In genomic region chr2:18923098-18923649, GRCm38 (mm10) we compare ENCODE assay signal across 25 mouse cellular contexts.
DNase-seq lines count a peak whose midpoint lies in the region; ATAC-seq and TF ChIP-seq lines count a peak whose summit lies in the region.
"Had no signal": no experiment of that assay in that cellular context is flagged by ENCODE, and none has a peak within 500 bp of the region (broad histone marks: within the 10 kb centered on the region; RNA-seq: fewer than 3 reads in every experiment).

No protein-coding gene starts in this region.

- ATAC-seq in lung, postnatal 0 days = peak; percentile 41; the same call in 1 of the 2 replicates
- peak; percentile 61 for ATAC-seq in granulocyte monocyte progenitor cell, adult 5-6 weeks (replicated peaks; ENCODE audit: poor library complexity, severe bottlenecking)
- peak; percentile 30; the same call in 1 of the 2 replicates for ATAC-seq in megakaryocyte progenitor cell, adult 5-6 weeks (replicated peaks; ENCODE audit: poor library complexity)
- ATAC-seq: forebrain, embryonic 14.5 days; intestine, embryonic 16.5 days had no signal

- no peak overlapping the region for H3K4me2 ChIP-seq in lung, postnatal 0 days (replicated peaks; ENCODE audit: low read depth, low read length)
- H3K4me2 ChIP-seq: embryonic facial prominence, embryonic 12.5 days had no signal

- H3K27ac ChIP-seq in lung, postnatal 0 days (ENCODE audit: low read length) = no peak overlapping the region
- H3K27ac ChIP-seq: embryonic facial prominence, embryonic 12.5 days; heart, adult 2 months; liver, embryonic 14.5 days had no signal

- no peak for DNase-seq in lung, postnatal 0 days (ENCODE audit: low spot score)
- DNase-seq in lung, adult 18-20 months = no peak
- no peak for DNase-seq in kidney, adult 9 months
- no peak for DNase-seq in spleen, postnatal 36 days (ENCODE audit: low spot score in 2 of 2)
- DNase-seq: adrenal gland, postnatal 14 days; cerebellum, adult 11 months; cerebellum, adult 9-10 months; cerebellum, postnatal 36 days; embryo, embryonic 11 days; gastrocnemius, postnatal 25 days; heart, adult 2 months; heart, postnatal 14 days; kidney, postnatal 14 days; liver; lung, postnatal 14 days; midbrain, embryonic 14.5 days; right cerebral cortex, adult 18-20 months; spleen, adult 18-20 months had no signal

- no peaks in the 10 kb centered on the region for H3K36me3 ChIP-seq in lung, postnatal 0 days (ENCODE audit: insufficient read depth, low read length)
- H3K36me3 ChIP-seq: embryonic facial prominence, embryonic 12.5 days had no signal

- WGBS in lung, postnatal 0 days = 60% methylated on average over 9 of the region's 9 CpGs

- H3K4me1 ChIP-seq in lung, postnatal 0 days (ENCODE audit: insufficient read depth, low read depth, low read length) = no peaks in the 10 kb centered on the region

- H3K27me3 ChIP-seq in lung, postnatal 0 days (replicated peaks; ENCODE audit: insufficient read depth, low read length) = no peaks in the 10 kb centered on the region
- H3K27me3 ChIP-seq: embryonic facial prominence, embryonic 12.5 days had no signal

- no peak overlapping the region for H3K4me3 ChIP-seq in lung, postnatal 0 days (ENCODE audit: low read depth, low read length)
- H3K4me3 ChIP-seq: embryonic facial prominence, embryonic 12.5 days; heart, adult 2 months had no signal

- no peaks in the 10 kb centered on the region for H3K9me3 ChIP-seq in lung, postnatal 0 days (ENCODE audit: low read length)
- H3K9me3 ChIP-seq: embryonic facial prominence, embryonic 12.5 days; G1E had no signal

- TF ChIP-seq EP300 in lung, postnatal 0 days (IDR thresholded peaks at IDR 0.05) = no peak

- no peak overlapping the region for H3K9ac ChIP-seq in lung, postnatal 0 days (replicated peaks; ENCODE audit: low read depth)
- H3K9ac ChIP-seq: embryonic facial prominence, embryonic 12.5 days; liver, embryonic 14.5 days had no signal

- no peak for TF ChIP-seq CTCF in lung, postnatal 0 days (IDR thresholded peaks at IDR 0.05)
